Mouse (Mus musculus): ENCODE measurements around the gene Hint1. TPM values are rescaled to one million over a fixed set of nuclear protein-coding genes. Genes with fewer than 3 reads are reported as not detected.
"Not testable (repeated sequence)": the region's sequence is repeated elsewhere in the genome, so short reads cannot be mapped to it uniquely, and the experiment has no call there.

Hint1 gene
- polyA plus RNA-seq, 1 experiment = 1,165 TPM

DNA sequence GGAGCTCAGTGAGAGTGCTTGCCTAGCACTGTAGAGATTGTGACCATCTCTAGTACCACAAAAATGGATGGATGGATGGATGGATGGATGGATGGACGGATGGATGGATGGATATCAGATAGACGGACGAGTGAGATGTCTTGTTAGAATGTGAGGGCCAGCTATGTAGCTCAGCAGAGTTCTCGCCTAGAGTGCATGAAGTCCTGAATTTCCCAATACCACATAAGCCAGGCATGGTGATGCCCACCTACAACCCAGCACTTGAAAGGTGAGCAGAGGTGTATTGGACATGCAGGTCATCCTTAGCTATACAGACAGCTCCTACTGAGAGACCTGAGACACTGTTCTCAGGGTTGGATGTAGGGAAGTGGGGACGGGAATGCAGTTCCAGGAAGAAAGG, 25.2 kb downstream of the Hint1 start:
- TF ChIP-seq CTCF (IDR thresholded peaks at IDR 0.05; ENCODE audit: control insufficient read depth, insufficient read depth, insufficient read length) = no peak
- TF ChIP-seq MAX (IDR thresholded peaks at IDR 0.05) = no peak
- TF ChIP-seq MYOD1 (IDR thresholded peaks at IDR 0.05; ENCODE audit: control insufficient read depth, insufficient read length, low read depth) = no peak
- no peak for TF ChIP-seq CEBPB (IDR thresholded peaks at IDR 0.05; ENCODE audit: low read depth)
- no peak for TF ChIP-seq FOSL1 (IDR thresholded peaks at IDR 0.05; ENCODE audit: insufficient read depth, low read length, poor library complexity, severe bottlenecking)
- Histone ChIP-seq H3K27me3 (ENCODE audit: control insufficient read depth, insufficient read depth, insufficient read length) (no peaks in the 10 kb centered on the region), H3K79me3 (ENCODE audit: low read depth) (no peaks in the 10 kb centered on the region), H3K79me2 (ENCODE audit: control insufficient read depth, insufficient read depth) (no peaks in the 10 kb centered on the region), H3ac (ENCODE audit: control insufficient read depth, insufficient read length, low read depth) (no peak overlapping the region), H3K36me3 (ENCODE audit: control insufficient read depth, insufficient read depth) (no peaks in the 10 kb centered on the region), H3K4me3 (ENCODE audit: insufficient read depth, poor library complexity, severe bottlenecking) (no peak overlapping the region)

DNA sequence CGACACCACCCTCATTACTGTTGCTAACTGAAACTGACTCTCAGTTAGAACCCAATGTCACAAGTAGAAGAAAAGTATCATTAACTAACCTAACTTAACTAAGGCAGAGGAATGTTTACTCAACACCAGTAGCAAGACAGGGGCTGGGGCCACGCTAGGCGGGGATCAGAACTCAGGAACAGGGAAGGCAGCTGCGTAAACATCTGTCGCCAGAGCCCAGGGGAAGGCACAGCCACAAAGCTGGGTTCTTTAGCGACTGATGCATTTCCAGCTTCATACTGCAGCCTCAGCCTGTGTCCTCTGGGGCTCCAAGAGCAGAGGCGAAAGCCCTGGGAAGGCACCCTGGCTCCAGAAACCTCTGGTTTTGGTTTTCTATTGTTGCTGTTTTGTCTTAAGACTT, 25.9 kb downstream of the Hint1 start:
- no peak overlapping the region for H3ac ChIP-seq (ENCODE audit: control insufficient read depth, insufficient read length, low read depth)
- H3K27me3 ChIP-seq (ENCODE audit: control insufficient read depth, insufficient read depth, insufficient read length) = no peaks in the 10 kb centered on the region
- TF ChIP-seq MAX (IDR thresholded peaks at IDR 0.05) = no peak
- TF ChIP-seq MYOD1 (IDR thresholded peaks at IDR 0.05; ENCODE audit: control insufficient read depth, insufficient read length, low read depth) = peak; percentile 51

GRCm38 (mm10) chr11:54894589-54894988, 28.4 kb downstream of the Hint1 start:
- Histone ChIP-seq H3ac (ENCODE audit: control insufficient read depth, insufficient read length, low read depth) (no peak overlapping the region), H3K27me3 (ENCODE audit: control insufficient read depth, insufficient read depth, insufficient read length) (no peaks in the 10 kb centered on the region), H3K79me3 (ENCODE audit: low read depth) (no peaks in the 10 kb centered on the region), H3K79me2 (ENCODE audit: control insufficient read depth, insufficient read depth) (no peaks in the 10 kb centered on the region), H3K36me3 (ENCODE audit: control insufficient read depth, insufficient read depth) (no peaks in the 10 kb centered on the region), H3K4me3 (ENCODE audit: insufficient read depth, poor library complexity, severe bottlenecking) (no peak overlapping the region)
- no peak for TF ChIP-seq MAX (IDR thresholded peaks at IDR 0.05)
- no peak for TF ChIP-seq MYOG (IDR thresholded peaks at IDR 0.05; ENCODE audit: control insufficient read depth, extremely low read depth, insufficient read length)
- no peak for TF ChIP-seq MYOD1 (IDR thresholded peaks at IDR 0.05; ENCODE audit: control insufficient read depth, insufficient read length, low read depth)
- TF ChIP-seq USF1 (IDR thresholded peaks at IDR 0.05; ENCODE audit: low read depth) = no peak
- no peak for TF ChIP-seq FOSL1 (IDR thresholded peaks at IDR 0.05; ENCODE audit: insufficient read depth, low read length, poor library complexity, severe bottlenecking)
- TF ChIP-seq CTCF (IDR thresholded peaks at IDR 0.05; ENCODE audit: control insufficient read depth, insufficient read depth, insufficient read length) = no peak

More for the DNA sequence above, 25.9 kb downstream of the Hint1 start:
- Histone ChIP-seq H3K79me2 (ENCODE audit: control insufficient read depth, insufficient read depth) (no peaks in the 10 kb centered on the region), H3K36me3 (ENCODE audit: control insufficient read depth, insufficient read depth) (no peaks in the 10 kb centered on the region), H3K79me3 (ENCODE audit: low read depth) (no peaks in the 10 kb centered on the region), H3K4me3 (ENCODE audit: insufficient read depth, poor library complexity, severe bottlenecking) (no peak overlapping the region)

DNA sequence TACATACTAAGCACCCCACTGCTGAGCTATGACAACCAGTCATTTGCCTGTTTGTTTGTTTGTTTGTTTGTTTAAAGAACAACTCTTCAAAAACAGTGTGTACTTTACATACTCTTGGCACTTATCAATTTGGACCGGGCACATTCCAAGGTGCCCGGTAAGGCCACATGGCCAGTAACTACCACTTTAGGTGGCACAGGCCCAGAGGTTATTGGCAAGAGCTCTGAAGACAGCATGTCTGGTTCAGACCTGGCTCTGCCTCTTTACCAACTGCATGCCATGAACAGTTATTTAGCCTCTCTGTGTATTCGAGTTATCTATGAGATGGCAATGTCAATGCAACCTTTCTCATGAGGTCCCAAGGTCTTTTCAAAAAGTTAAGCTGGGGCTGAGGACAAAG, 30.5 kb downstream of the Hint1 start:
- not testable (repeated sequence) for H3K27me3 ChIP-seq (ENCODE audit: control insufficient read depth, insufficient read depth, insufficient read length); H3K4me3 ChIP-seq (ENCODE audit: insufficient read depth, poor library complexity, severe bottlenecking); H3K36me3 ChIP-seq (ENCODE audit: control insufficient read depth, insufficient read depth); H3K79me2 ChIP-seq (ENCODE audit: control insufficient read depth, insufficient read depth); H3K79me3 ChIP-seq (ENCODE audit: low read depth); H3ac ChIP-seq (ENCODE audit: control insufficient read depth, insufficient read length, low read depth)

GRCm38 (mm10) chr11:54897470-54897869, 31.3 kb downstream of the Hint1 start:
- Histone ChIP-seq H3K36me3 (ENCODE audit: control insufficient read depth, insufficient read depth) (no peaks in the 10 kb centered on the region), H3K27me3 (ENCODE audit: control insufficient read depth, insufficient read depth, insufficient read length) (no peaks in the 10 kb centered on the region), H3K4me3 (ENCODE audit: insufficient read depth, poor library complexity, severe bottlenecking) (no peak overlapping the region), H3ac (ENCODE audit: control insufficient read depth, insufficient read length, low read depth) (no peak overlapping the region), H3K79me3 (ENCODE audit: low read depth) (no peaks in the 10 kb centered on the region), H3K79me2 (ENCODE audit: control insufficient read depth, insufficient read depth) (no peaks in the 10 kb centered on the region)
- TF ChIP-seq CEBPB (IDR thresholded peaks at IDR 0.05; ENCODE audit: low read depth) (no peak), FOSL1 (IDR thresholded peaks at IDR 0.05; ENCODE audit: insufficient read depth, low read length, poor library complexity, severe bottlenecking) (no peak), CTCF (IDR thresholded peaks at IDR 0.05; ENCODE audit: control insufficient read depth, insufficient read depth, insufficient read length) (no peak), MYOD1 (IDR thresholded peaks at IDR 0.05; ENCODE audit: control insufficient read depth, insufficient read length, low read depth) (no peak), MAX (IDR thresholded peaks at IDR 0.05) (no peak)

GRCm38 (mm10) chr11:54899657-54900056, 33.5 kb downstream of the Hint1 start:
- Histone ChIP-seq H3K27me3 (ENCODE audit: control insufficient read depth, insufficient read depth, insufficient read length) (no peaks in the 10 kb centered on the region), H3K79me2 (ENCODE audit: control insufficient read depth, insufficient read depth) (no peaks in the 10 kb centered on the region), H3ac (ENCODE audit: control insufficient read depth, insufficient read length, low read depth) (no peak overlapping the region), H3K4me3 (ENCODE audit: insufficient read depth, poor library complexity, severe bottlenecking) (no peak overlapping the region), H3K36me3 (ENCODE audit: control insufficient read depth, insufficient read depth) (no peaks in the 10 kb centered on the region), H3K79me3 (ENCODE audit: low read depth) (no peaks in the 10 kb centered on the region)
- TF ChIP-seq CEBPB (IDR thresholded peaks at IDR 0.05; ENCODE audit: low read depth) (no peak), FOSL1 (IDR thresholded peaks at IDR 0.05; ENCODE audit: insufficient read depth, low read length, poor library complexity, severe bottlenecking) (no peak), CTCF (IDR thresholded peaks at IDR 0.05; ENCODE audit: control insufficient read depth, insufficient read depth, insufficient read length) (no peak), USF1 (IDR thresholded peaks at IDR 0.05; ENCODE audit: low read depth) (no peak), MYOG (IDR thresholded peaks at IDR 0.05; ENCODE audit: control insufficient read depth, extremely low read depth, insufficient read length) (no peak), MAX (IDR thresholded peaks at IDR 0.05) (no peak), MYOD1 (IDR thresholded peaks at IDR 0.05; ENCODE audit: control insufficient read depth, insufficient read length, low read depth) (no peak)

All from C2C12 (cell line).